Mouse (Mus musculus): Measurements from ENCODE around the gene Ednrb. TPM values are rescaled to one million over a fixed set of nuclear protein-coding genes. Genes with fewer than 3 reads are reported as not detected.

Gene Ednrb
- 10 to 100 TPM; 21.5 to 27.8 TPM for total RNA-seq (2021)
- long read RNA-seq, experiment 1, full-length matches to known transcripts, result 20 of 22 reads
- long read RNA-seq, experiment 1, partial matches to known transcripts, result 0 of 22 reads
- long read RNA-seq, experiment 1, other reads (novel, unspliced or antisense), result 2 of 22 reads
- long read RNA-seq, experiment 2, full-length matches to known transcripts, result 20 of 22 reads
- long read RNA-seq, experiment 2, partial matches to known transcripts, result 1 of 22 reads
- long read RNA-seq, experiment 2, other reads (novel, unspliced or antisense), result 1 of 22 reads

- intact Hi-C loops (cut with DNase I), result loop anchor here (5.0 to 10.0 kb wide), 3 partner anchors 53 to 119 kb away; no protein-coding TSS in a partner anchor
- DNase-seq, result peak; percentile 34 to 36
Observed at GRCm38 (mm10) chr14:103844011-103844549, at the start of gene Ednrb. TSS of gene Ednrb (minus strand) at chr14:103844402.

DNA sequence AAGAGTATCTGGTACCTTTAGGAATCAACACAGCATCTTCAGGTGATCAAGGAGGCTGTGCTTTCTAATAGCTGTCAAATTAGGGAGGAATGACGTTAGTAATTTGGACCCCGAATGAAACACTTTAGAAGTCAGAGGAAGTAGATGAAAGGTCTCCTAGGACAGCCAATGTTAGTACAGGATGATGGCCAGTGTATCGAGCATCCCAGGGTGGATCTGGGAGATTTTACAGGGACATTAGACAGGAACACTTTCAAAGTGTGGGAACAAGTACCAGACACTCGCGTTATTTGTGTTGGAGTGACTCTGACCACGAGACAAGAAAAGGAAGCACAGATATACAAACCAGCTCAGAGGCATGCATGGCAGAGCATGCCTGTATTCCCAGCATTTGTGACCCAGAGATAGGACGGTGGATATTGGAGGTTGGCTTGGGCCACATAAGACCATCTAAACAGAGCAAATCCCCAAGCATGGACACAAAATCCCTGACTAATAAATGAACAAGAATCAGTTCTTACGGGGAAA is 48.3 kb upstream of the Ednrb start:
- intact Hi-C loops (cut with DNase I), result no loop called here
- no peak for DNase-seq

DNA sequence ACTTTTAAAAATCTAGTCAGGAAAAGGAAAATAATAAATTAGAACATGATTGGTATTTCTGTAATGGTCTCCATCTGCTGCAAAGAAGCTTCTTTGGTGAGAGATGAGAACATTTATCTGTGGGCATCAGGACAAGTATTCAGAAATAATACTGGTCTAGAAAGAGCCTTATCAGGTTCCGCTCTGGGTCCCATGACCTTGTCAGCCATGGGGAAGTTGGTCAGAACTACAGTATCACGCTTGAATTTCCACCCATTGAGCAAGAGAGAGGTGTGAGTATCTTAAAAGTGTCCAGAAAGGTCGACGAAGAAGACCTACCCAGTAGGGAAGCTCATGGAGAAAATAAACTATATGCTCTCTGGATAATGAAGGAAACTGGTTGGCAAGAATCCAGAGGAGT is 46.6 kb upstream of the Ednrb start:
- no peak for DNase-seq
- intact Hi-C loops (cut with DNase I), result no loop called here

GRCm38 (mm10) chr14:103884892-103885575 is 40.8 kb upstream of the Ednrb start:
- DNase-seq, result no peak
- intact Hi-C loops (cut with DNase I), result no loop called here

DNA sequence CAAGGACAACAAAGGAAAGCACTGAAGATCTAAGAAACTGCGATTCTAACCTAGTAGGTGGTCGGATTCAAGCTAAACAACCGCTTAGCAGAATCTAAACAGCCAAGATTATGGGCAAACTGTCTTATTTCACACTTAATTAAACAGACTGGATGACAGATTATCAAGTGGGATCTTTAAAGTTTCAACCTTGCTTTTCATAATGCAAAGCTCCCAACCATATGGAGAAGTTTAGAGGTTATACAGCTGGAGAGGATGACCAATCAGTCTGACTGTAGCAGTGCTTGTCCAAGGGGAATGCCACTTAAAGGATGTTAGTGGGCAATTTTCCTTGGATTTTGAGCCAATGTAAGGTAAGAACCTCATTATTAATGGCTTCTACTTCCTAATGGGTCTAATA is 38.7 kb upstream of the Ednrb start:
- intact Hi-C loops (cut with DNase I), result no loop called here
- DNase-seq, result no peak

DNA sequence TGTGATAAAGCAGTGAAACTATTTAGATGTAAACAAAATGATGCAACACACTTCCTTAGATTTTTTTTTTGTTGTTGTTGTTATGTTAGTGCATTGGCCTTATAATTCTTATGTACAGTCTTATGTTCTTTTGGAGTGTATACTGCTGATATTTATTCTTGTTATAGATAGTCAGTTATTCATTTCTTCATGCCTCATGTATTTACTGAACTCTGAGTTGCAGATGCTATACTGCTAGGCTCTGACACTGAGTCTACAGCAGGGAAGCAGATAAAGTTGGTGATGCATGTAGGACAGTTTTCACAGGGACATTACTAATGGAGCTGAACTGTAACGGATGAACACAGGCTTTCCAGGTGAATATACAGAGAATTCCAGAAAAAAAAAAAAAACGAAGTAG is 32.9 kb upstream of the Ednrb start:
- DNase-seq, result no peak
- intact Hi-C loops (cut with DNase I), result no loop called here

GRCm38 (mm10) chr14:103876598-103876997 is 32.4 kb upstream of the Ednrb start:
- intact Hi-C loops (cut with DNase I), result no loop called here
- DNase-seq, result no peak

GRCm38 (mm10) chr14:103866636-103867035 is 22.4 kb upstream of the Ednrb start:
- intact Hi-C loops (cut with DNase I), result no loop called here
- DNase-seq, result no peak

DNA sequence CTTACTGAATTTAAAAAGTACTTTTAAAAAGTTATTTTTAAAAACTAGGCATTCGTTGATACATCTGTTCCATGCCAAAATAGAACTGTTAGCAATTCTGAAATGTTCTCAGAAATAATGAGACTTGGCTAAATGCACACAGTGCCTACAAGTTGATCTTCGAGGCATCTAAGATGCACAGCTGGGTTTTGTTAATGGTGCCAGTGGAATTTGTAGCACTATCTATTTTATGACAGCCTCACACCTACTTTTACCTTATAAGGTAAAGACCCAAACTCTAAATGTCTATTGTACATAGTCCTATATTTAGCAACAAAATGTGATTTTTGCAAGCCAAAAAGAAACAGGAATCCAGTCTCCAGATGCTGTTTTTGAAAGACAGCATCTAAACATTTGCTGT is 21.0 kb upstream of the Ednrb start:
- DNase-seq, result no peak
- intact Hi-C loops (cut with DNase I), result no loop called here

GRCm38 (mm10) chr14:103850071-103850845 is 6.1 kb upstream of the Ednrb start:
- intact Hi-C loops (cut with DNase I), result no loop called here

DNA sequence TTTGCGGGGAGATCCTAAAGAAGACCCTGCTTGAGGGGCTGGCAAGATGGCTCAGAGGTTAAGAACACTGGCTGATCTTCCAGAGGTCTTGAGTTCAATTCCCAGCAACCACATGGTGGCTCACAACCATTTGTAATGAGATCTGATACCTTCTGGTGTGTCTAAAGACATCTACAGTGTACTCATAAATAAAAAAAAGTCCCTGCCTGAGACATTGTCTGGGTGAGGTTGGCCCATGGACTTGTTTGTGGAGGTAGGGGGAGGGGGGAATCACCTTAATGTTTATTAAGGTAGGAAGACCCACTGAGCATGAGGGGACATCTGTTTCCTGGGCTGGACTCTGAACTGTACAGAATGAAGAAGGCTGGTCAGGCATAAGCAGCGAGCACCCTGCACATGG is 1.5 kb upstream of the Ednrb start:
- intact Hi-C loops (cut with DNase I), result loop anchor here (10.0 kb wide), 1 partner anchor 121 kb away; no protein-coding TSS in a partner anchor

More at GRCm38 (mm10) chr14:103850071-103850845, 6.1 kb upstream of the Ednrb start:
- DNase-seq, result no peak

DNA sequence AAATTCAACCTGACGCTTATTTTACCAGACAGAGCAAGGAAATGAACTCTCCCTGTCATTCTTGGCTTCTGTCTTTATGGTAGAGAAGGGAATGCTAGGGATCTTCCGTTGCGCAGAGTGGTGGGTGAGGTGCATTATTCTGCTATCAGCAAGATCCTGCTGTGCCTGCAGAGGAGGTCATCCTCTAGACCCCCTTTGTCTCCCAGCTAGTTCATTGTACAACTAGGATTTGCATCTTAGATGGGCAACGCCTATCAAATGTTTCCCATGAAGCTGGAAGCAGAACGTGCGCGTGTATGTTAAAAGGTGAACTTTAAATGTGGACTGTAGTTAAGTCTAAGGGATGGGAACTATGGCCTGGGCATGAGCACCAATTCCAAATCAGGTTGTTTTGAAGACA is 742 bp upstream of the Ednrb start:
- intact Hi-C loops (cut with DNase I), result loop anchor here (5.0 to 10.0 kb wide), 3 partner anchors 52 to 120 kb away; no protein-coding TSS in a partner anchor
- DNase-seq, result no peak

More for the DNA sequence above, 1.5 kb upstream of the Ednrb start:
- DNase-seq, result no peak

DNA sequence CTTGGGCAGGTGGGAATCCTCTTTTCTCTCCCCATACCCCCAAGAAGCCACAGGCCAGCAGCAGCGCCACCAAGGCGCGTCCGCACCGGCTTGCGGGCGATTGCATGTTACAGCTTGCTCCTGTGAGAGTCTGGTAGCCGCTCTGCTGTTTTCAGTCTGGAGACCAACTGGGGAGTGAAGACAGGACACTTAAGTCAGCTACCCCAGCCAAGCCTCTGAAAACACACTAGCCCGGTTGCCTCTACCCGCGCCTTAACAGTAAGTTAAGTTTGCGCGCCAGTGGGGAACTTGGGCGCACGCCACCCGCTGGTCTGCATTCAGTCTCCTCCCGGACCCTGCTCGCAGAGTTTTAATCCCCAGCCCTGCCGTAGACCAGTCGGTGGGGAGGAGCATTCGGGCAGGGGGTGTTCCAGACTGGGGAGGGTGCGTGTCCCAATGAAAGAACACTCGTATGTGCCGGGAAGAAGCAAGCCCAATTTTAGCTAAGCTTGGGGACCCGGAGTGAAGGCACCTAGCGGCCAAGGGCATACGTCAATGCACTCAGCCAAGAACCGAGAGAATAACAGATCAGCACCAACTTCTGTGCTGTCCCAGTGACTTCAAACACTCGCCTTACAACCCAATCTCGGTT is 716 bp downstream of the Ednrb start:
- peak; percentile 56 to 58 for DNase-seq
- intact Hi-C loops (cut with DNase I), result loop anchor here (5.0 to 10.0 kb wide), 3 partner anchors 54 to 119 kb away; no protein-coding TSS in a partner anchor

GRCm38 (mm10) chr14:103842896-103843295 is 1.3 kb downstream of the Ednrb start:
- peak in 1 of 2 experiments; percentile 22 for DNase-seq
- intact Hi-C loops (cut with DNase I), result loop anchor here (5.0 to 10.0 kb wide), 3 partner anchors 54 to 118 kb away; no protein-coding TSS in a partner anchor

GRCm38 (mm10) chr14:103840436-103840835 is 3.8 kb downstream of the Ednrb start:
- intact Hi-C loops (cut with DNase I), result loop anchor here (5.0 to 10.0 kb wide), 3 partner anchors 57 to 116 kb away; no protein-coding TSS in a partner anchor
- DNase-seq, result no peak

- no peak for DNase-seq
- intact Hi-C loops (cut with DNase I), result no loop called here
Observed at GRCm38 (mm10) chr14:103838887-103839286, 5.3 kb downstream of the Ednrb start.

DNA sequence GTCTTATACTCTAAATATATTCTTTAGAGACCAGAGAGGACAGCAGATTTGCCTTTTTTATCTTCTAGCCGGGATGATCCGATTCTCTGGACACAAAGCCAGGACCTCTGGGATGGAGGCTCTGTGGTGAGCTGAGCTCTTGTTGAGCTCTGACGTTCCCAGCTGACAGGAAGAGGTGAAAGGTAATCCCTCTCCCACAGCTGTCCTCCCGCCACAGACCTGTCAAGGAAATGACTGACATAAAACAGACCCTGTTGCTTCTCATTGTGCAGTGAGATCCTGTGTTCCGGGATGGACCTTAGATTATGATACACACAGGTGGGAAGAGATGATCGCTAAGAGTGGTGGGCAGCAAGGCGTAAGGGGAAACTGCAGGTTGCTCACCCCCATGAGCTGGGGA is 9.6 kb downstream of the Ednrb start:
- intact Hi-C loops (cut with DNase I), result no loop called here
- no peak for DNase-seq

GRCm38 (mm10) chr14:103834147-103834546 is 10.1 kb downstream of the Ednrb start:
- no peak for DNase-seq
- intact Hi-C loops (cut with DNase I), result no loop called here

DNA sequence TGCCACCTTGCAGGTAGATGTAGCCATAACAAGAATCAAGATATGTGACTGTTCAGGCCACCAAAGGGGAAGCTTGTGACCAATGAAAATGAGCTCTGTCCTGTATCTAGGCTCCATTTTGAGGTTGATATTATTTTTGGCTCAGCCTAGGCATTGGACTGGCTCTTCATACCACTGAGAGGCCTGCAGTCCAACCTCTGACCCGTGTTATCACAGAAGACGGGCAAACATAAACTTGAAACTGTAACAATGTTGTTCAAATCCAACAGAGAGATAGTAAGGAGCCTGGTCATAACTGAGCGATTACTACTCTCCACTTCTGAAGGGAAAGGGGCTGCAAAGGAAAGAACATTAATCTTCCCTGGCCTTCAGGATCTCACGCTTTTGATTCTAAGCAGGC is 11.7 kb downstream of the Ednrb start:
- intact Hi-C loops (cut with DNase I), result no loop called here
- no peak for DNase-seq

DNA sequence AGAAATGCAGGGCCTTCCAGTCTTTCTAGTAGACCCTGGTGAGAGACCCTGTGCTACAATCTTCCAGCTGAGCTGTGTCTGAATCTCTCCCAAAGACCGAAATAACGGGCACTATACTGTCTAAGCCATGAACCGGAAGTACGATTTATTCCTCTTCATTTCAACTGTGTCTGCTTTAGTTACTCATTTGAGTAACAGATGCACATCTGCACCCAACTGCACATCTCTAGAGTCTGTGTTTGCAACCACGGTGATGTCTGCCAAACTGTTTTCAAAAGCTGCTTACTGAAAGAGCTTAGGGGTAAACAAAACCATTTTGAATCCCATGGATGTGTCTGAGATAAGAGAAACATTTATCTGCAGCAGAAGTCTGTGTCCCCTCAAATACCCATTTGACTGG is 13.2 kb downstream of the Ednrb start:
- intact Hi-C loops (cut with DNase I), result no loop called here
- no peak for DNase-seq
